Mouse (Mus musculus) ovary, adult 2 months (tissue): ENCODE data around the gene Tspyl4. TPM values are rescaled to one million over a fixed set of nuclear protein-coding genes. Genes with fewer than 3 reads are reported as not detected.

ENCODE experiments used
- polyA plus RNA-seq: library from polyadenylated mRNA; depleted of rRNA; stranded (reverse); fragments of >200 nt; gene quantifications from 2 replicates; pipeline ENCODE4 v1.2.3, GENCODE M21; 2012; rRNA removed

Gene Tspyl4
- polyA plus RNA-seq = 5.1 and 5.4 TPM in 2 replicates

GRCm38 (mm10) chr10:34297299-34297979 is at the start of gene Tspyl4:
Tspyl4 (plus strand) TSS chr10:34297442.

GRCm38 (mm10) chr10:34281962-34282388 is 15.3 kb upstream of the Tspyl4 start, which contains the start of gene Tspyl1:
Tspyl1 (plus strand) TSS chr10:34282190.

Other genes starting within 250 kb of the Tspyl4 start
- 0.36 and 0.39 TPM in 2 replicates for gene Calhm5, start 200.9 kb upstream of the Tspyl4 start, polyA plus RNA-seq
- 3.8 and 5.6 TPM in 2 replicates for gene Calhm6, start 169.5 kb upstream of the Tspyl4 start, polyA plus RNA-seq
- 18.8 and 25.4 TPM in 2 replicates for gene Dse, start 89.7 kb upstream of the Tspyl4 start, polyA plus RNA-seq
- 40.0 and 43.0 TPM in 2 replicates for gene Tspyl1, start 15.3 kb upstream of the Tspyl4 start, polyA plus RNA-seq
- 0.05 and 0.10 TPM in 2 replicates for gene Col10a1, start 92.5 kb downstream of the Tspyl4 start, polyA plus RNA-seq
- gene Nt5dc1, start 121.1 kb downstream of the Tspyl4 start, polyA plus RNA-seq = 4.8 and 5.9 TPM in 2 replicates
- 3.5 and 5.4 TPM in 2 replicates for gene Frk, start 186.0 kb downstream of the Tspyl4 start, polyA plus RNA-seq